Mouse (Mus musculus): ENCODE results near the gene Fcho2. TPM values are rescaled to one million over a fixed set of nuclear protein-coding genes. Genes with fewer than 3 reads are reported as not detected.
"Not testable (repeated sequence)": the region's sequence is repeated elsewhere in the genome, so short reads cannot be mapped to it uniquely, and the experiment has no call there.

Fcho2 gene
- polyA plus RNA-seq, 1 experiment, result 98.5 TPM

- no peak for TF ChIP-seq EP300 (IDR thresholded peaks at IDR 0.05; ENCODE audit: insufficient read depth, low read depth, low read length)
- Histone ChIP-seq H3K9ac (ENCODE audit: low read depth, poor library complexity, severe bottlenecking) (no peak overlapping the region), H3K4me1 (ENCODE audit: control insufficient read depth, insufficient read depth, low read length) (no peaks in the 10 kb centered on the region), H3K27me3 (ENCODE audit: control insufficient read depth, insufficient read depth, low read length, poor library complexity, severe bottlenecking) (no peaks in the 10 kb centered on the region), H3K9me3 (replicated peaks; ENCODE audit: control insufficient read depth, insufficient read depth, low read length, poor library complexity, severe bottlenecking) (no peaks in the 10 kb centered on the region), H3K4me3 (ENCODE audit: low read depth, low read length) (no peak overlapping the region), H3K36me3 (ENCODE audit: control insufficient read depth, insufficient read depth, low read length, poor library complexity, severe bottlenecking) (no peaks in the 10 kb centered on the region), H3K27ac (ENCODE audit: insufficient read depth, low read length) (no peak overlapping the region)
Measured at GRCm38 (mm10) chr13:98834199-98834598, 18.9 kb upstream of the Fcho2 start.

DNA sequence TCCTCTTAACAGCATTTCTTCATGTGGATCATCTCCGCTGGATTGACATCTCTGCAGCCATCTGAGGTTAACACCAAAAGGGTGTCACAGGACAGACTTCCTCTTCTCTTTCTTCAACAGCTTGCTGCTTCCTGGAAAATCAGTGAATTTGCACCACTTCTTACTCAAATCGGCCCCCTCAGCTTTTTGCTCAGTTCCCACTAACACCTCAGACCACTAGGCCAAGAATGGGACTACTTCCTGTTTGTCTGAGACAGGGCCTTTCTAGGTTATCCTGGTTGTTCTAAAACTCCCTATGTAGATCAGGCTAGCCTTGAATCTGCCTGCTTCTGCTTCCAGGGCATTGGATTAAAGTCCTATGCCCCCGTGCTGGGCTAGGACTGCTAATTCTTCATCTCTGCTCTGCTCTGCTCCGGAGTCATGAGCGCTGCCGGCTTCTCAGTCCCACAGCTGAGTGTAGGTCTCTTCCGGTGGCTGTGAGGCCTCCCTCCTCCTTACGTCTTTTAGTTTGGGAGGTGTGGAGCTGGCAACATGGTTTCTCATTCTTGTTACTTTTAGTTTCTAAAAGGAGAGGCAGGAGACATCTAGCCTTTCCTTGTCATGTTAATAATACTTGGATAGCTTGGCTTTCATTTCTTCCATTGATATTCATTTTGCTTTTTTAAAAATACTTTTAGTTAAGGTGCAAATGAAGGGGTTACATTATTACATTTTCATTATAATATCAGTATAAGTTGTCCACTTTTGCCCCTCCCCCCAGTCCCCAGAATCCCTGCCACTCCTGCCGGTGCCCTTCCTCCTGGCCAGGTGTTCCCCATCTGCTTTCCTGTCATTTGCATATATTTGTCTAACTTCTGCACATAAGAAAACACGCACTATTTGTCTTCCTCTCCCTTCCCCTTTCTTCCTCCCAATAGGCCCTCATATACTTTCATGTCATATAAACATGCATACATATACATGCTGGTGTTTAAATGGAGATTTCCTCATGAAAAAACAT, 17.5 kb upstream of the Fcho2 start:
- Histone ChIP-seq H3K4me3 (ENCODE audit: low read depth, low read length) (no peak overlapping the region), H3K4me1 (ENCODE audit: control insufficient read depth, insufficient read depth, low read length) (no peaks in the 10 kb centered on the region), H3K27ac (ENCODE audit: insufficient read depth, low read length) (no peak overlapping the region), H3K9me3 (replicated peaks; ENCODE audit: control insufficient read depth, insufficient read depth, low read length, poor library complexity, severe bottlenecking) (no peaks in the 10 kb centered on the region), H3K27me3 (ENCODE audit: control insufficient read depth, insufficient read depth, low read length, poor library complexity, severe bottlenecking) (no peaks in the 10 kb centered on the region), H3K36me3 (ENCODE audit: control insufficient read depth, insufficient read depth, low read length, poor library complexity, severe bottlenecking) (no peaks in the 10 kb centered on the region), H3K9ac (ENCODE audit: low read depth, poor library complexity, severe bottlenecking) (no peak overlapping the region)
- TF ChIP-seq POLR2A (IDR thresholded peaks at IDR 0.05; ENCODE audit: insufficient read depth, low read length) (no peak), EP300 (IDR thresholded peaks at IDR 0.05; ENCODE audit: insufficient read depth, low read depth, low read length) (no peak), CTCF (IDR thresholded peaks at IDR 0.05; ENCODE audit: low read depth, low read length) (no peak)

DNA sequence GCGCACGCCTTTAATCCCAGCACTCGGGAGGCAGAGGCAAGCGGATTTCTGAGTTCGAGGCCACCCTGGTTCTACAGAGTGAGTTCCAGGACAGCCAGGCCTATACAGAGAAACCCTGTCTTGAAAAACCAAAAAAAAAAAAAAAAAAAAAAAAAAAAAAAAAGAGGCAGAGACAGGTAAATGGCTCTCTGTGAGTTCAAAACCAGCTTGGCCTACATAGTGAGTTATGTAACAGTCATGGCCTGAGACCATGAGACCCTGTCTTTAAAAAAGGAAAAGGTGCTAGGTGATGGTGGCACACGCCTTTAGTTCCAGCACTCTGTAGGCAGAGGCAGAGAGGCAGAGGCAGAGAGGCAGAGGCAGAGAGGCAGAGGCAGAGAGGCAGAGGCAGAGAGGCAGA, 13.8 kb upstream of the Fcho2 start:
- H3K36me3 ChIP-seq (ENCODE audit: control insufficient read depth, insufficient read depth, low read length, poor library complexity, severe bottlenecking); H3K27ac ChIP-seq (ENCODE audit: insufficient read depth, low read length); H3K9ac ChIP-seq (ENCODE audit: low read depth, poor library complexity, severe bottlenecking); H3K9me3 ChIP-seq (replicated peaks; ENCODE audit: control insufficient read depth, insufficient read depth, low read length, poor library complexity, severe bottlenecking); H3K4me3 ChIP-seq (ENCODE audit: low read depth, low read length); H3K4me1 ChIP-seq (ENCODE audit: control insufficient read depth, insufficient read depth, low read length); H3K27me3 ChIP-seq (ENCODE audit: control insufficient read depth, insufficient read depth, low read length, poor library complexity, severe bottlenecking): not testable (repeated sequence)

DNA sequence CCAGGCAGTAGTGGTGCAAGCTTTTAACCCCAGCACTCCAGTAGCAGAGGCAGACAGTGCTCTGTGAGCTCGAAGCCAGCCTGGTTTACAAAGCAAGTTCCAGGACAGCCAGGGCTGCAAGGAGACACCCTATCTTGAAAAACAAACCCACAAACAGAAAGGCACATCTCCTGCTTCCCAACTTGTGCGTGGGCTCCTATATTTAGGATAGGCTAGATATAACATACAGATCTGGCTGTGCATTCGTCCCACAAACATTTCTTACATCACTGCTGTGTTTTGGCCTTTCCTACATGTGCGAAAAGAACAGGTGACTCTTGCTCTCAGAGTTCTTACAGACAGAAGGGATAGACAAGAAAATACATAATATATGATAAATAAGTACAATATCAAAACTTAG, 10.3 kb upstream of the Fcho2 start:
- H3K36me3 ChIP-seq (ENCODE audit: control insufficient read depth, insufficient read depth, low read length, poor library complexity, severe bottlenecking), result no peaks in the 10 kb centered on the region
- H3K9me3 ChIP-seq (replicated peaks; ENCODE audit: control insufficient read depth, insufficient read depth, low read length, poor library complexity, severe bottlenecking), result no peaks in the 10 kb centered on the region
- no peak for TF ChIP-seq CTCF (IDR thresholded peaks at IDR 0.05; ENCODE audit: low read depth, low read length)
- TF ChIP-seq POLR2A (IDR thresholded peaks at IDR 0.05; ENCODE audit: insufficient read depth, low read length), result no peak
- no peak for TF ChIP-seq EP300 (IDR thresholded peaks at IDR 0.05; ENCODE audit: insufficient read depth, low read depth, low read length)
- no peaks in the 10 kb centered on the region for H3K4me1 ChIP-seq (ENCODE audit: control insufficient read depth, insufficient read depth, low read length)
- no peak overlapping the region for H3K27ac ChIP-seq (ENCODE audit: insufficient read depth, low read length)
- H3K27me3 ChIP-seq (ENCODE audit: control insufficient read depth, insufficient read depth, low read length, poor library complexity, severe bottlenecking), result no peaks in the 10 kb centered on the region
- H3K9ac ChIP-seq (ENCODE audit: low read depth, poor library complexity, severe bottlenecking), result no peak overlapping the region
- H3K4me3 ChIP-seq (ENCODE audit: low read depth, low read length), result no peak overlapping the region

GRCm38 (mm10) chr13:98819094-98819493, 3.8 kb upstream of the Fcho2 start:
- no peak for TF ChIP-seq POLR2A (IDR thresholded peaks at IDR 0.05; ENCODE audit: insufficient read depth, low read length)
- TF ChIP-seq CTCF (IDR thresholded peaks at IDR 0.05; ENCODE audit: low read depth, low read length), result no peak
- TF ChIP-seq EP300 (IDR thresholded peaks at IDR 0.05; ENCODE audit: insufficient read depth, low read depth, low read length), result no peak
- no peak overlapping the region for H3K9ac ChIP-seq (ENCODE audit: low read depth, poor library complexity, severe bottlenecking)
- no peaks in the 10 kb centered on the region for H3K27me3 ChIP-seq (ENCODE audit: control insufficient read depth, insufficient read depth, low read length, poor library complexity, severe bottlenecking)
- H3K4me3 ChIP-seq (ENCODE audit: low read depth, low read length), result no peak overlapping the region
- no peaks in the 10 kb centered on the region for H3K9me3 ChIP-seq (replicated peaks; ENCODE audit: control insufficient read depth, insufficient read depth, low read length, poor library complexity, severe bottlenecking)
- H3K4me1 ChIP-seq (ENCODE audit: control insufficient read depth, insufficient read depth, low read length), result no peaks in the 10 kb centered on the region
- H3K27ac ChIP-seq (ENCODE audit: insufficient read depth, low read length), result no peak overlapping the region
- no peaks in the 10 kb centered on the region for H3K36me3 ChIP-seq (ENCODE audit: control insufficient read depth, insufficient read depth, low read length, poor library complexity, severe bottlenecking)

GRCm38 (mm10) chr13:98818205-98818604, 3.0 kb upstream of the Fcho2 start:
- TF ChIP-seq EP300 (IDR thresholded peaks at IDR 0.05; ENCODE audit: insufficient read depth, low read depth, low read length) (no peak), POLR2A (IDR thresholded peaks at IDR 0.05; ENCODE audit: insufficient read depth, low read length) (no peak), CTCF (IDR thresholded peaks at IDR 0.05; ENCODE audit: low read depth, low read length) (no peak)
- no peaks in the 10 kb centered on the region for H3K4me1 ChIP-seq (ENCODE audit: control insufficient read depth, insufficient read depth, low read length)
- H3K27ac ChIP-seq (ENCODE audit: insufficient read depth, low read length), result no peak overlapping the region
- no peaks in the 10 kb centered on the region for H3K9me3 ChIP-seq (replicated peaks; ENCODE audit: control insufficient read depth, insufficient read depth, low read length, poor library complexity, severe bottlenecking)
- H3K4me3 ChIP-seq (ENCODE audit: low read depth, low read length), result no peak overlapping the region
- no peaks in the 10 kb centered on the region for H3K27me3 ChIP-seq (ENCODE audit: control insufficient read depth, insufficient read depth, low read length, poor library complexity, severe bottlenecking)
- no peak overlapping the region for H3K9ac ChIP-seq (ENCODE audit: low read depth, poor library complexity, severe bottlenecking)
- H3K36me3 ChIP-seq (ENCODE audit: control insufficient read depth, insufficient read depth, low read length, poor library complexity, severe bottlenecking), result no peaks in the 10 kb centered on the region

Data from ES-Bruce4 (cell line).